Mouse (Mus musculus) heart, postnatal 0 days (tissue): Measurements from ENCODE around the gene Apof.

Experiments
- CTCF ChIP-seq: IDR thresholded peaks from 2 replicates; pipeline ENCODE4 v1.5.1; 2016; ENCODE audit warnings: antibody characterized with exemption, control low read depth, low read depth
- EP300 ChIP-seq: IDR thresholded peaks from 2 replicates; pipeline ENCODE4 v1.6.1; 2016; ENCODE audit warnings: antibody characterized with exemption, low read depth

- TF ChIP-seq EP300 (no peak), CTCF (no peak)
Measured at GRCm38 (mm10) chr10:128297622-128298021, 29.2 kb downstream of the Apof start.
